Mouse (Mus musculus): ENCODE measurements around the gene Mylpf. TPM values are rescaled to one million over a fixed set of nuclear protein-coding genes. Genes with fewer than 3 reads are reported as not detected.
A peak's percentile ranks its signal among the peaks of the same experiment; 100 is the strongest.

Mylpf gene
- polyA plus RNA-seq, 1 experiment from 2014 or later = 31.6 TPM

DNA sequence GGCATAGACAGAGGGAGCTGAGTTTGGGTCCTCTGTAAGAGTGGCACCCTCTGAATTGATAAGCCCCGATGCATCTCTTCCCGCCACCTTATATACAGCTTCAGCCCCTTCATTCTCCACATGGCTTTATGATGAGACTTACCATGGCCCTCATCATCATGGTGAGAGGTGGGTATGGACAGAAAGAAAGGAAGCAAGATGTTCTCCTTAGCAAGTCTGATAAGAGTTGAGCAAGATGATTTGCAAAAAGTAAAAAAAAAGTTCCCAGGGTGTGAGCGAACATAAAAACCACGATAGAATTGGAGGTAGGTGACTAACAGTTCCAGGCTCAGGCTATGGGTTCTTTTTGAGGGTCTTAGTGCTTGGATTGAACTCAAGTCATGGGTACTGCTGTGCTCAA lies 10.0 kb downstream of the Mylpf start:
- Histone ChIP-seq H3K36me3 (ENCODE audit: control insufficient read depth, insufficient read depth) (no peaks in the 10 kb centered on the region), H3K27me3 (ENCODE audit: control insufficient read depth, insufficient read depth, low read length) (no peaks in the 10 kb centered on the region), H3K4me1 (ENCODE audit: control insufficient read depth, insufficient read depth, low read length) (peaks cover 29% of the 10 kb centered on the region), H3K27ac (ENCODE audit: low read length) (peak overlapping the region; percentile 28; the same call in 1 of the 2 replicates), H3K9me3 (replicated peaks; ENCODE audit: control insufficient read depth, low read length) (no peaks in the 10 kb centered on the region), H3K9ac (ENCODE audit: low read length) (no peak overlapping the region), H3K4me3 (ENCODE audit: low read length) (no peak overlapping the region), H3K4me2 (ENCODE audit: low read depth, low read length) (no peak overlapping the region)
- 81% methylated on average over 4 of the region's 4 CpGs for WGBS
- no peak for ATAC-seq (replicated peaks; ENCODE audit: extremely low read depth, insufficient read depth, low FRiP score)

- no peak overlapping the region for H3K9ac ChIP-seq (ENCODE audit: low read length)
- ATAC-seq (replicated peaks; ENCODE audit: extremely low read depth, insufficient read depth, low FRiP score) = no peak
- no peaks in the 10 kb centered on the region for H3K36me3 ChIP-seq (ENCODE audit: control insufficient read depth, insufficient read depth)
- no peaks in the 10 kb centered on the region for H3K27me3 ChIP-seq (ENCODE audit: control insufficient read depth, insufficient read depth, low read length)
- H3K4me3 ChIP-seq (ENCODE audit: low read length) = no peak overlapping the region
- no peak overlapping the region for H3K27ac ChIP-seq (ENCODE audit: low read length)
- peaks cover 17% of the 10 kb centered on the region for H3K4me1 ChIP-seq (ENCODE audit: control insufficient read depth, insufficient read depth, low read length)
- H3K9me3 ChIP-seq (replicated peaks; ENCODE audit: control insufficient read depth, low read length) = no peaks in the 10 kb centered on the region
- H3K4me2 ChIP-seq (ENCODE audit: low read depth, low read length) = no peak overlapping the region
- 68% methylated on average over 6 of the region's 6 CpGs for WGBS
Measured at GRCm38 (mm10) chr7:127220440-127220839, 11.8 kb downstream of the Mylpf start.

DNA sequence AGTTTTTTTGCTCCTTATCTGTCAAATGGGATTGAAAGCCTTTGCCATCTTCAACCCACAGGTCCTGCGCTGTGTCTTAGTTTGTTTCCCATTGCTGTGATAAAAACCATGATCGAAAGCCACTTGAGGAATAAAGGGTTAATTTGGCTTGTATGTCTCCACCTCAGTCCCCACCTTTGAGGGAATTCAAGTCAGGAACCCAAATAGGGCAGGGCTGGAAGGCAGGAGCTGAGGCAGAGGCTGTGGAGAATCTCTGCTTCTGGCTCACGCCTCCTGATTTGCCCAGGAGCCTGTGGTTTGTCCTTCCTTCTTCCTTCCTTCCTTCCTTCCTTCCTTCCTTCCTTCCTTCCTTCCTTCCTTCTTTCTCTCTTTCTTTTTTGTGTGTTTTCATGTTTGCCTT lies 14.4 kb downstream of the Mylpf start:
- no peak overlapping the region for H3K4me2 ChIP-seq (ENCODE audit: low read depth, low read length)
- H3K36me3 ChIP-seq (ENCODE audit: control insufficient read depth, insufficient read depth) = no peaks in the 10 kb centered on the region
- H3K4me3 ChIP-seq (ENCODE audit: low read length) = no peak overlapping the region
- no peak for ATAC-seq (replicated peaks; ENCODE audit: extremely low read depth, insufficient read depth, low FRiP score)
- no peaks in the 10 kb centered on the region for H3K27me3 ChIP-seq (ENCODE audit: control insufficient read depth, insufficient read depth, low read length)
- no peak overlapping the region for H3K9ac ChIP-seq (ENCODE audit: low read length)
- H3K9me3 ChIP-seq (replicated peaks; ENCODE audit: control insufficient read depth, low read length) = no peaks in the 10 kb centered on the region
- no peak overlapping the region for H3K27ac ChIP-seq (ENCODE audit: low read length)
- WGBS = 96% methylated on average over 3 of the region's 3 CpGs
- H3K4me1 ChIP-seq (ENCODE audit: control insufficient read depth, insufficient read depth, low read length) = peaks cover under 1% of the 10 kb centered on the region; the same call in 1 of the 2 replicates

GRCm38 (mm10) chr7:127223515-127224478 lies 15.1 kb downstream of the Mylpf start:
- no peak overlapping the region for H3K4me3 ChIP-seq (ENCODE audit: low read length)
- no peaks in the 10 kb centered on the region for H3K4me1 ChIP-seq (ENCODE audit: control insufficient read depth, insufficient read depth, low read length)
- 79% methylated on average over 6 of the region's 6 CpGs for WGBS
- no peaks in the 10 kb centered on the region for H3K27me3 ChIP-seq (ENCODE audit: control insufficient read depth, insufficient read depth, low read length)
- H3K36me3 ChIP-seq (ENCODE audit: control insufficient read depth, insufficient read depth) = no peaks in the 10 kb centered on the region
- no peak overlapping the region for H3K4me2 ChIP-seq (ENCODE audit: low read depth, low read length)
- no peaks in the 10 kb centered on the region for H3K9me3 ChIP-seq (replicated peaks; ENCODE audit: control insufficient read depth, low read length)
- no peak overlapping the region for H3K27ac ChIP-seq (ENCODE audit: low read length)
- H3K9ac ChIP-seq (ENCODE audit: low read length) = no peak overlapping the region
- no peak for ATAC-seq (replicated peaks; ENCODE audit: extremely low read depth, insufficient read depth, low FRiP score)

DNA sequence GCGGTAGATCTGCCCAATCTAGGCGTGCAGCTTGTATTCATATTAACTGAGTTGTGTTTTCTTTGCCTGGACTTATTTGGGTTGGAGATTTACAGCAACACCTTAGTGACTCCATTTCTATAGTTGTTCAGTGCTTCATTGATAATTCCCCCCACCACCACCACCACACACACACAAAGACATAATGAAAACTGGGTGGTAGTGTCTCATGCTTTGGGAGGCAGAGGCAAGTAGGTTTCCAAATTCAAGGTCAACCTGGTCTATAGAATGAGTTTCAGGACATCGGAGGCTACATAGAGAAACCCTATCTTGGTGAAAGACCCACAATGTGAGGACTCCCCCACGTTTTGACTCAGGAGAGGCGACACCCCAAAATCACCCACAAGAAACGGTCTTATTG lies 15.9 kb downstream of the Mylpf start:
- 92% methylated on average over 6 of the region's 6 CpGs for WGBS

DNA sequence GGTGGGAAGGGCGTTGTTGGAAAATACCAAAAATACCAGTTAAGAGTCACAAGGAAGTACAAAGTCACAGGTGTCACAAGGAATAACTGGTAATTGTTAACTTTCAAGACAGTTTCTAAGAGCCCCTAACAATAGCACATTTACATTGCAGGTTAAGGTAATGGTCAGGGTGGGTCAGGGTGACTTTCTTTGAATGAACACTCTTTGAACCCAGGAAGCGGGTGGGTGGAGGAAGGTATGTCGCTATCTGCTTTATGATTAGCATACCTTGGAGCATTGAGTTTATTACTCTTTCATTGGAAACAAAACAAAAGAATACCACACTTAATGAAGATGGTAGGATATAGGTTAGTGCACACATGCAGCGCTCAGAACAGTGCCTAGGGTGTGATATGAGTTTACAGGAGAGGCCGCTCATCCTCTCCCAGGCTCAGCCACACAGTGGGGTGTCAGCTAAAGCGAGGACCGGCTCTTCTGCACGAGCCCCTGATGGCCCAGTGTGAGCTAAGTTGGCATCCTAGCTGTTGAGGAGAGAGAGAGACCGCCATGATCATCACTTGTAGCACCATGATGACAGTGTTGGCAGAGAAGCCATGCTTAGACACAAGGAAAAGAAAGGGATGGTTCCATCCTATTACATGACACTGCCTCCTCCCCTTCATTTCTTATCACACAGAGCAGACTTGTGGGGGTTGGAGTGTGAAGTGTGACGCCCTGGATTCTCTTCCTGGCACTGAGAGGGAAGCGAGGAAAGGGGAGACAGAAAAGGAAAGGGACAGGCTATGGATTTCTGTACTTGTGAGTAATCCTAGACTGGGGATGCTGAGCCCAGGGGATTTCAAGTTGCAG lies 16.7 kb downstream of the Mylpf start:
- no peak overlapping the region for H3K27ac ChIP-seq (ENCODE audit: low read length)
- ATAC-seq (replicated peaks; ENCODE audit: extremely low read depth, insufficient read depth, low FRiP score) = 0 out of 2 replicates have a peak, but pooled peaks have one; percentile 14

More for the DNA sequence above, 15.9 kb downstream of the Mylpf start:
- no peaks in the 10 kb centered on the region for H3K4me1 ChIP-seq (ENCODE audit: control insufficient read depth, insufficient read depth, low read length)
- no peaks in the 10 kb centered on the region for H3K9me3 ChIP-seq (replicated peaks; ENCODE audit: control insufficient read depth, low read length)
- no peak overlapping the region for H3K9ac ChIP-seq (ENCODE audit: low read length)
- H3K4me3 ChIP-seq (ENCODE audit: low read length) = no peak overlapping the region
- H3K27ac ChIP-seq (ENCODE audit: low read length) = no peak overlapping the region
- H3K36me3 ChIP-seq (ENCODE audit: control insufficient read depth, insufficient read depth) = peaks cover 4% of the 10 kb centered on the region; the same call in 1 of the 2 replicates
- no peaks in the 10 kb centered on the region for H3K27me3 ChIP-seq (ENCODE audit: control insufficient read depth, insufficient read depth, low read length)
- no peak overlapping the region for H3K4me2 ChIP-seq (ENCODE audit: low read depth, low read length)
- no peak for ATAC-seq (replicated peaks; ENCODE audit: extremely low read depth, insufficient read depth, low FRiP score)

GRCm38 (mm10) chr7:127228615-127229303 lies 20.1 kb downstream of the Mylpf start:
- H3K9me3 ChIP-seq (replicated peaks; ENCODE audit: control insufficient read depth, low read length) = no peaks in the 10 kb centered on the region
- ATAC-seq (replicated peaks; ENCODE audit: extremely low read depth, insufficient read depth, low FRiP score) = no peak
- peaks cover 4% of the 10 kb centered on the region; the same call in 1 of the 2 replicates for H3K36me3 ChIP-seq (ENCODE audit: control insufficient read depth, insufficient read depth)
- H3K4me2 ChIP-seq (ENCODE audit: low read depth, low read length) = no peak overlapping the region
- H3K9ac ChIP-seq (ENCODE audit: low read length) = no peak overlapping the region
- no peak overlapping the region for H3K27ac ChIP-seq (ENCODE audit: low read length)
- no peaks in the 10 kb centered on the region for H3K27me3 ChIP-seq (ENCODE audit: control insufficient read depth, insufficient read depth, low read length)
- WGBS = 60% methylated on average over 4 of the region's 4 CpGs
- H3K4me3 ChIP-seq (ENCODE audit: low read length) = no peak overlapping the region
- peaks cover 17% of the 10 kb centered on the region for H3K4me1 ChIP-seq (ENCODE audit: control insufficient read depth, insufficient read depth, low read length)

More for the DNA sequence above, 16.7 kb downstream of the Mylpf start:
- H3K4me2 ChIP-seq (ENCODE audit: low read depth, low read length) = no peak overlapping the region
- peaks cover 2% of the 10 kb centered on the region; the same call in 1 of the 2 replicates for H3K4me1 ChIP-seq (ENCODE audit: control insufficient read depth, insufficient read depth, low read length)
- H3K4me3 ChIP-seq (ENCODE audit: low read length) = no peak overlapping the region
- no peak overlapping the region for H3K9ac ChIP-seq (ENCODE audit: low read length)
- peaks cover 4% of the 10 kb centered on the region; the same call in 1 of the 2 replicates for H3K36me3 ChIP-seq (ENCODE audit: control insufficient read depth, insufficient read depth)
- H3K27me3 ChIP-seq (ENCODE audit: control insufficient read depth, insufficient read depth, low read length) = no peaks in the 10 kb centered on the region
- H3K9me3 ChIP-seq (replicated peaks; ENCODE audit: control insufficient read depth, low read length) = no peaks in the 10 kb centered on the region
- 75% methylated on average over 11 of the region's 11 CpGs for WGBS

DNA sequence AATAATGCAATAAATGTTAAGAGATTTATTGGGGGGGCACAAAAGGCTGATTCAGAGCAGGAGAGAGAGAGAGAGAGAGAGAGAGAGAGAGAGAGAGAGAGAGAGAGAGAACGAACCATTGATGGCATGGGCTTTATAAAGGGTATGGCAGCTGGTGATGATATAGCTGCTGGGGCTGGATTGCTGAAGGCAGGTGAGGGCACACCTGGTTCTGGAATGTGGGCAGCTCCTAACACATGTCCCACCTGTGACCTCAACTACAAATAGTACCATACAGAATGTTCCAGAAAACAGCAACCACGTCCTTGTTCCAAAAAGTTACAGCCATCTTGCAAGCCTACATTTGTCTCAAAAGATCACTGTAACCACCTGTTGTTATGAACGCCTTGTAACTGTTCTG lies 22.7 kb downstream of the Mylpf start:
- Histone ChIP-seq H3K9ac (ENCODE audit: low read length) (peak overlapping the region; percentile 94), H3K27ac (ENCODE audit: low read length) (peak overlapping the region; percentile 99), H3K36me3 (ENCODE audit: control insufficient read depth, insufficient read depth) (peaks cover 19% of the 10 kb centered on the region), H3K27me3 (ENCODE audit: control insufficient read depth, insufficient read depth, low read length) (no peaks in the 10 kb centered on the region), H3K4me1 (ENCODE audit: control insufficient read depth, insufficient read depth, low read length) (peaks cover 24% of the 10 kb centered on the region), H3K9me3 (replicated peaks; ENCODE audit: control insufficient read depth, low read length) (no peaks in the 10 kb centered on the region), H3K4me2 (ENCODE audit: low read depth, low read length) (peak overlapping the region; percentile 92), H3K4me3 (ENCODE audit: low read length) (peak overlapping the region; percentile 96)
- ATAC-seq (replicated peaks; ENCODE audit: extremely low read depth, insufficient read depth, low FRiP score) = no peak
- WGBS = 60% methylated on average over 3 of the region's 3 CpGs

All from heart, embryonic 16.5 days (tissue).